Comparison of ENCODE assay signal across 26 mouse cellular contexts in genomic region chr5:28323822-28324221, GRCm38 (mm10). TPM values are rescaled to one million over a fixed set of nuclear protein-coding genes. Genes with fewer than 3 reads are reported as not detected.
A peak's percentile ranks its signal among the peaks of the same experiment; 100 is the strongest.
DNase-seq lines count a peak whose midpoint lies in the region; ATAC-seq and TF ChIP-seq lines count a peak whose summit lies in the region.
"Had no signal": no experiment of that assay in that cellular context is flagged by ENCODE, and none has a peak within 500 bp of the region (broad histone marks: within the 10 kb centered on the region; RNA-seq: fewer than 3 reads in every experiment).

No protein-coding gene starts in this region.

- H3K79me2 ChIP-seq in MEL (ENCODE audit: control insufficient read depth, insufficient read depth, low read length, poor library complexity), result peaks cover 75% of the 10 kb centered on the region

- peaks cover 3 to 82% of the 10 kb centered on the region in 2 experiments; a peak in 3 of 4 replicates for H3K36me3 ChIP-seq in MEL (ENCODE audit: control insufficient read depth in 1 of 2, insufficient read depth in 2 of 2, low read length in 2 of 2)
- no peaks in the 10 kb centered on the region for H3K36me3 ChIP-seq in intestine, postnatal 0 days (ENCODE audit: control insufficient read depth, insufficient read depth)
- H3K36me3 ChIP-seq in hindbrain, embryonic 10.5 days, result peaks cover 7% of the 10 kb centered on the region; the same call in 1 of the 2 replicates
- H3K36me3 ChIP-seq in midbrain, embryonic 15.5 days (replicated peaks), result no peaks in the 10 kb centered on the region
- H3K36me3 ChIP-seq: embryonic facial prominence, embryonic 13.5 days; embryonic facial prominence, embryonic 15.5 days; forebrain, embryonic 12.5 days had no signal

- peak; percentile 22 to 26 for DNase-seq in spleen, postnatal 36 days (ENCODE audit: low spot score in 2 of 2)
- no peak for DNase-seq in spleen, postnatal 14 days (ENCODE audit: low spot score in 2 of 2)
- peak; percentile 52 for DNase-seq in MEL (ENCODE audit: low read depth, low spot score)
- DNase-seq in hindbrain, embryonic 10.5 days (ENCODE audit: low spot score), result no peak
- DNase-seq: adrenal gland, adult 8-10 months; adrenal gland, postnatal 14 days; adrenal gland, postnatal 36 days; cerebellum, adult 11-12 months; cerebellum, adult 2 months; cerebellum, adult 9-10 months; cerebellum, postnatal 10 days; cerebellum, postnatal 25 days; embryo, embryonic 11 days had no signal

- H3K27ac ChIP-seq in MEL (ENCODE audit: control insufficient read depth, low read depth, low read length), result no peak overlapping the region
- no peak overlapping the region for H3K27ac ChIP-seq in intestine, postnatal 0 days (ENCODE audit: low read depth, low read length)
- no peak overlapping the region for H3K27ac ChIP-seq in hindbrain, embryonic 10.5 days
- H3K27ac ChIP-seq in midbrain, embryonic 15.5 days, result no peak overlapping the region
- H3K27ac ChIP-seq: embryonic facial prominence, embryonic 13.5 days; embryonic facial prominence, embryonic 15.5 days; forebrain, embryonic 10.5 days; forebrain, embryonic 12.5 days had no signal

- peak; percentile 56 for ATAC-seq in granulocyte monocyte progenitor cell, adult 5-6 weeks (replicated peaks; ENCODE audit: poor library complexity, severe bottlenecking)
- no peak for ATAC-seq in intestine, postnatal 0 days
- ATAC-seq in midbrain, embryonic 15.5 days (replicated peaks), result no peak
- ATAC-seq: CD4-positive, CD25-positive, alpha-beta regulatory T cell, adult 4 months; forebrain, embryonic 14.5 days; forebrain, embryonic 16.5 days had no signal

- no peak for TF ChIP-seq CTCF in MEL (IDR thresholded peaks at IDR 0.05 in 2 of 3, conservative IDR thresholded peaks at IDR 0.05 in 1 of 3; ENCODE audit: control insufficient read depth in 1 of 3, insufficient read depth in 1 of 3, low read depth in 2 of 3, low read length in 3 of 3, poor library complexity in 1 of 3, severe bottlenecking in 1 of 3)
- TF ChIP-seq CTCF in intestine, postnatal 0 days (IDR thresholded peaks at IDR 0.05; ENCODE audit: low read depth), result no peak

- H3K4me2 ChIP-seq in intestine, postnatal 0 days (replicated peaks; ENCODE audit: low read depth), result no peak overlapping the region
- H3K4me2 ChIP-seq in midbrain, embryonic 15.5 days, result no peak overlapping the region
- H3K4me2 ChIP-seq: embryonic facial prominence, embryonic 13.5 days; embryonic facial prominence, embryonic 15.5 days; forebrain, embryonic 12.5 days had no signal

- TF ChIP-seq EP300 in MEL (IDR thresholded peaks at IDR 0.05; ENCODE audit: low read depth in 1 of 2, low read length in 2 of 2), result no peak

- no peak overlapping the region for H3K9ac ChIP-seq in MEL (ENCODE audit: control insufficient read depth, low read depth, low read length, poor library complexity, severe bottlenecking)
- no peak overlapping the region for H3K9ac ChIP-seq in intestine, postnatal 0 days (ENCODE audit: low read depth, low read length)
- no peak overlapping the region for H3K9ac ChIP-seq in midbrain, embryonic 15.5 days
- H3K9ac ChIP-seq: embryonic facial prominence, embryonic 13.5 days; embryonic facial prominence, embryonic 15.5 days; forebrain, embryonic 12.5 days had no signal

- no peak overlapping the region for H3K4me3 ChIP-seq in MEL (ENCODE audit: control insufficient read depth in 1 of 2, insufficient read depth in 1 of 2, low read depth in 2 of 2, low read length in 2 of 2)
- no peak overlapping the region for H3K4me3 ChIP-seq in intestine, postnatal 0 days (ENCODE audit: low read depth, low read length)
- H3K4me3 ChIP-seq in hindbrain, embryonic 10.5 days, result no peak overlapping the region
- no peak overlapping the region for H3K4me3 ChIP-seq in midbrain, embryonic 15.5 days
- H3K4me3 ChIP-seq: embryonic facial prominence, embryonic 13.5 days; embryonic facial prominence, embryonic 15.5 days; erythroblast, embryonic 14.5 days; forebrain, embryonic 10.5 days; forebrain, embryonic 12.5 days had no signal

- H3K9me3 ChIP-seq in MEL (replicated peaks; ENCODE audit: insufficient read depth, low read length), result no peaks in the 10 kb centered on the region
- H3K9me3 ChIP-seq in intestine, postnatal 0 days (ENCODE audit: control insufficient read depth), result no peaks in the 10 kb centered on the region
- H3K9me3 ChIP-seq in hindbrain, embryonic 10.5 days, result no peaks in the 10 kb centered on the region
- no peaks in the 10 kb centered on the region for H3K9me3 ChIP-seq in midbrain, embryonic 15.5 days
- H3K9me3 ChIP-seq: embryonic facial prominence, embryonic 13.5 days; embryonic facial prominence, embryonic 15.5 days; forebrain, embryonic 10.5 days; forebrain, embryonic 12.5 days; G1E had no signal

- TF ChIP-seq RAD21 in MEL (IDR thresholded peaks at IDR 0.05; ENCODE audit: low read depth, low read length), result no peak

- H3K27me3 ChIP-seq in MEL (ENCODE audit: control insufficient read depth in 1 of 2, insufficient read depth in 2 of 2, low read length in 2 of 2), result no peaks in the 10 kb centered on the region
- no peaks in the 10 kb centered on the region for H3K27me3 ChIP-seq in intestine, postnatal 0 days (replicated peaks; ENCODE audit: control insufficient read depth, insufficient read depth, low read length)
- H3K27me3 ChIP-seq in hindbrain, embryonic 10.5 days (ENCODE audit: insufficient read depth, poor library complexity, severe bottlenecking), result no peaks in the 10 kb centered on the region
- H3K27me3 ChIP-seq in midbrain, embryonic 15.5 days (replicated peaks), result no peaks in the 10 kb centered on the region
- H3K27me3 ChIP-seq: CH12.LX; embryonic facial prominence, embryonic 13.5 days; embryonic facial prominence, embryonic 15.5 days; forebrain, embryonic 12.5 days had no signal

- H3K4me1 ChIP-seq in MEL (ENCODE audit: control insufficient read depth in 1 of 2, insufficient read depth in 2 of 2, low read length in 2 of 2), result peaks cover 20 to 54% of the 10 kb centered on the region in 2 experiments
- peaks cover 4% of the 10 kb centered on the region; the same call in 1 of the 2 replicates for H3K4me1 ChIP-seq in intestine, postnatal 0 days (replicated peaks; ENCODE audit: control insufficient read depth, insufficient read depth, low read length)
- H3K4me1 ChIP-seq in hindbrain, embryonic 10.5 days (replicated peaks), result peaks cover 16% of the 10 kb centered on the region
- H3K4me1 ChIP-seq in midbrain, embryonic 15.5 days, result peaks cover 51% of the 10 kb centered on the region

- no peak for TF ChIP-seq POLR2A in MEL (IDR thresholded peaks at IDR 0.05; ENCODE audit: control insufficient read depth in 1 of 2, insufficient read depth in 1 of 2, low read depth in 1 of 2, low read length in 2 of 2, poor library complexity in 1 of 2)

- WGBS in intestine, postnatal 0 days, result 67% methylated on average over 2 of the region's 2 CpGs
- 93% methylated on average over 2 of the region's 2 CpGs for WGBS in hindbrain, embryonic 10.5 days
- WGBS in midbrain, embryonic 15.5 days, result 80% methylated on average over 2 of the region's 2 CpGs

TF ChIP-seq in MEL, 35 proteins besides CTCF, POLR2A, EP300 and RAD21:
- peak; percentile 52; the same call in 1 of the 2 replicates for TF ChIP-seq BHLHE40 (IDR thresholded peaks at IDR 0.05; ENCODE audit: borderline replicate concordance, low read depth, low read length)
- TF ChIP-seq TAL1 (IDR thresholded peaks at IDR 0.05; ENCODE audit: low read length), result no peak
- peak; percentile 34; the same call in 1 of the 2 replicates for TF ChIP-seq MAX (IDR thresholded peaks at IDR 0.05; ENCODE audit: low read length)
- peak; percentile 57 for TF ChIP-seq MXI1 (IDR thresholded peaks at IDR 0.05; ENCODE audit: low read depth, low read length)

RNA-seq across cellular contexts. Expression of gene Rbm33, which starts 6.9 kb away (rescaled TPM):
- 14.6 and 21.8 TPM in 2 replicates for total RNA-seq in MEL (2012; rRNA removed)
- polyA plus RNA-seq in MEL (2012; ENCODE audit: insufficient read depth in 1 of 2, insufficient read length in 2 of 2, low read depth in 1 of 2, low replicate concordance in 2 of 2, missing spikeins in 1 of 2), result 10 to 100 TPM in 1 of 2 experiments, not detected in 1; 60.3 TPM
- 40.5 and 49.1 TPM in 2 replicates for total RNA-seq in granulocyte monocyte progenitor cell, adult 5-6 weeks (2014; fragmentation: Nextera tagmentation)
- total RNA-seq in granulocyte monocyte progenitor cell, adult 5-6 weeks (2017), result 30.6 and 36.8 TPM in 2 replicates
- 6.1 and 7.1 TPM in 2 replicates for polyA plus RNA-seq in intestine, postnatal 0 days (2015; fragmentation: Nextera tagmentation; extraction: Ambion mirVana)
- 14.5 and 17.3 TPM in 2 replicates for polyA plus RNA-seq in hindbrain, embryonic 10.5 days (2016; fragmentation: Nextera tagmentation; extraction: Ambion mirVana)
- 18.1 and 18.6 TPM in 2 replicates for polyA plus RNA-seq in midbrain, embryonic 15.5 days (2015; fragmentation: Nextera tagmentation; extraction: Ambion mirVana)

Comparison
In these comparisons a context has a peak if more than half of its experiments do, and no peak if none do; other contexts are left out.
1. DNase-seq: peak in spleen, postnatal 36 days (2 of 2) and MEL (single experiment); none in spleen, postnatal 14 days (0 of 2) and hindbrain, embryonic 10.5 days (single experiment).